Mouse (Mus musculus): ENCODE measurements around the gene Spats2l.

DNA sequence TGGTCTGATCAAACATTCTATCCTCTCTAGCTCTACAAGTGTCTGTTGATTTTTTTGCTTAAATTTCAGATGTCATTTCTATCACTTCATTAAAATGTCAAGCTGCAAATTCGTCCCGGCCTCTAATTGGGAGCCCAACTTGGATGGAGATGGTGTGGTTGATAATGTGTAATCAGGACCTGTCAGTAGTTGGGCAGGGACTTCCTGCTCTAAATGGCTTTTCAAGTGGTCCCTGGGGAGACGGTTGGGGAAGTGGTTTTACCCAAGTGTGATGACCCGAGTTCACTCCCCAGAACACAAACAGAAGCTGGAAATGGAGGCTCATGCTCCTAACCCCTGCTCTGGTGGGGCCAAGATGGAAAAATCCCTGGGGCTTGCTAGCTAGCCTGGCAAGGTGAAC lies 36.3 kb downstream of the Spats2l start:
- TF ChIP-seq TCF12 (IDR thresholded peaks at IDR 0.05; ENCODE audit: low read depth, low read length) (no peak), CTCF (IDR thresholded peaks at IDR 0.05 in 2 of 3, conservative IDR thresholded peaks at IDR 0.05 in 1 of 3; ENCODE audit: control insufficient read depth in 1 of 3, insufficient read depth in 1 of 3, low read depth in 2 of 3, low read length in 3 of 3, poor library complexity in 1 of 3, severe bottlenecking in 1 of 3) (no peak), SMC3 (IDR thresholded peaks at IDR 0.05; ENCODE audit: low read depth, low read length) (no peak), POLR2A (IDR thresholded peaks at IDR 0.05; ENCODE audit: control insufficient read depth in 1 of 2, insufficient read depth in 1 of 2, low read depth in 1 of 2, low read length in 2 of 2, poor library complexity in 1 of 2) (no peak)

All from MEL (cell line).